Mouse (Mus musculus) embryonic stem cell, embryonic (primary cell): ENCODE data around the gene Med17.
"Not testable (repeated sequence)": the region's sequence is repeated elsewhere in the genome, so short reads cannot be mapped to it uniquely, and the experiment has no call there.

Experiments used
- CTCF ChIA-PET, 4 experiments: fragments of 300-600 bp in 2 of 4; fragments of 350-600 bp in 2 of 4; sonication (Branson Sonifier 250); formaldehyde crosslinking; loops; one replicate each; lab custom pipeline; 2022; ENCODE audit warnings: inconsistent platforms in 2 of 4; lab: Charles Lee
- POLR2A ChIA-PET, 4 experiments: fragments of 300-600 bp in 2 of 4; fragments of 350-600 bp in 2 of 4; sonication (Branson Sonifier 250); formaldehyde crosslinking; loops; one replicate each; lab custom pipeline; 2022; ENCODE audit warnings: antibody characterized with exemption in 4 of 4, inconsistent platforms in 1 of 4; lab: Charles Lee

Med17 gene

GRCm38 (mm10) chr9:15279649-15280490, at the start of gene Med17:
Med17 (minus strand) TSS chr9:15279931.
- POLR2A ChIA-PET: interaction anchor here (0.6 to 18.6 kb wide), 53 partner anchors 9 to 780 kb away, joined by 3 to 367 read pairs (median 4); partner anchors contain the start of genes 4931406C07Rik (in 4 of the 4), Taf1d (in 4 of the 4), Cep295 (in 3 of the 4) and Ankrd49 (in 1 of the 4)

GRCm38 (mm10) chr9:15318170-15318742, 38.5 kb upstream of the Med17 start:
- POLR2A ChIA-PET: interaction anchor here (0.6 to 22.8 kb wide), 22 partner anchors 9 to 528 kb away, joined by 3 to 357 read pairs (median 8); partner anchors contain the start of genes Cep295 (in 4 of the 4), 4931406C07Rik (in 3 of the 4), Taf1d (in 3 of the 4) and Med17 (in 2 of the 4)
- CTCF ChIA-PET: interaction anchor here in 1 of 4 experiments (0.5 kb wide), 1 partner anchor 387 kb away, joined by 4 read pairs; no protein-coding TSS in a partner anchor

More at GRCm38 (mm10) chr9:15279649-15280490, at the start of gene Med17:
- CTCF ChIA-PET: interaction anchor here in 1 of 4 experiments (0.6 kb wide), 1 partner anchor 600 kb away, joined by 4 read pairs; no protein-coding TSS in a partner anchor

- ChIA-PET CTCF (interaction anchor here in 1 of 4 experiments (0.5 kb wide), 1 partner anchor 388 kb away, joined by 4 read pairs; no protein-coding TSS in a partner anchor), POLR2A (interaction anchor here (0.5 to 22.8 kb wide), 31 partner anchors 9 to 1506 kb away, joined by 3 to 357 read pairs (median 4); partner anchors contain the start of genes Cep295 (in 4 of the 4), 4931406C07Rik (in 3 of the 4), Taf1d (in 3 of the 4) and Med17 (in 2 of the 4))
Measured at GRCm38 (mm10) chr9:15317223-15318169, 37.8 kb upstream of the Med17 start.

- CTCF ChIA-PET: not testable (repeated sequence)
- POLR2A ChIA-PET: interaction anchor here in 3 of 4 experiments (1.0 to 22.8 kb wide), 10 partner anchors 9 to 63 kb away, joined by 3 to 357 read pairs (median 8); partner anchors contain the start of genes 4931406C07Rik (in 3 of the 3), Taf1d (in 3 of the 3) and Cep295 (in 2 of the 3)
Measured at GRCm38 (mm10) chr9:15316296-15316695, 36.6 kb upstream of the Med17 start.

- ChIA-PET CTCF (no interaction called here), POLR2A (interaction anchor here in 3 of 4 experiments (0.6 to 22.8 kb wide), 11 partner anchors 9 to 48 kb away, joined by 3 to 357 read pairs (median 4); partner anchors contain the start of genes 4931406C07Rik (in 3 of the 3) and Taf1d (in 3 of the 3))
Measured at GRCm38 (mm10) chr9:15314619-15315018, 34.9 kb upstream of the Med17 start.

- ChIA-PET POLR2A (interaction anchor here in 3 of 4 experiments (0.7 to 22.8 kb wide), 14 partner anchors 8 to 511 kb away, joined by 3 to 357 read pairs (median 5); partner anchors contain the start of genes 4931406C07Rik (in 2 of the 3) and Taf1d (in 2 of the 3)), CTCF (no interaction called here)
Measured at GRCm38 (mm10) chr9:15313633-15314032, 33.9 kb upstream of the Med17 start.

- ChIA-PET CTCF (no interaction called here), POLR2A (interaction anchor here in 3 of 4 experiments (0.7 to 22.8 kb wide), 8 partner anchors 7 to 527 kb away, joined by 3 to 357 read pairs (median 7); partner anchors contain the start of genes 4931406C07Rik (in 1 of the 3), Ankrd49 (in 1 of the 3) and Taf1d (in 1 of the 3))
Measured at GRCm38 (mm10) chr9:15312054-15312735, 32.5 kb upstream of the Med17 start.

GRCm38 (mm10) chr9:15310179-15310578, 30.4 kb upstream of the Med17 start:
- ChIA-PET CTCF (interaction anchor here in 1 of 4 experiments (0.7 kb wide), 1 partner anchor 570 kb away, joined by 4 read pairs; no protein-coding TSS in a partner anchor), POLR2A (interaction anchor here (0.6 to 22.8 kb wide), 18 partner anchors 5 to 564 kb away, joined by 3 to 367 read pairs (median 4); partner anchors contain the start of genes 4931406C07Rik (in 1 of the 4), Cep295 (in 1 of the 4), Med17 (in 1 of the 4) and Taf1d (in 1 of the 4))

- ChIA-PET CTCF (interaction anchor here in 2 of 4 experiments (0.5 to 0.7 kb wide), 2 partner anchors 571 to 935 kb away, joined by 4 to 7 read pairs; no protein-coding TSS in a partner anchor), POLR2A (interaction anchor here (0.7 to 22.8 kb wide), 24 partner anchors 5 to 564 kb away, joined by 3 to 367 read pairs (median 5); partner anchors contain the start of genes Cep295 (in 3 of the 4), Med17 (in 2 of the 4), 4931406C07Rik (in 1 of the 4) and Panx1 (in 1 of the 4))
Measured at GRCm38 (mm10) chr9:15309425-15309824, 29.7 kb upstream of the Med17 start.

GRCm38 (mm10) chr9:15308254-15308653, 28.5 kb upstream of the Med17 start:
- ChIA-PET CTCF (no interaction called here), POLR2A (interaction anchor here (0.6 to 22.8 kb wide), 36 partner anchors 3 to 1722 kb away, joined by 3 to 367 read pairs (median 5); partner anchors contain the start of genes Cep295 (in 3 of the 4), Med17 (in 2 of the 4), 4931406C07Rik (in 1 of the 4) and Cep57 (in 1 of the 4))

GRCm38 (mm10) chr9:15307257-15307656, 27.5 kb upstream of the Med17 start:
- CTCF ChIA-PET: no interaction called here
- POLR2A ChIA-PET: interaction anchor here (0.6 to 14.9 kb wide), 38 partner anchors 11 to 462 kb away, joined by 3 to 367 read pairs (median 8); partner anchors contain the start of genes Cep295 (in 3 of the 4), Med17 (in 3 of the 4), Vstm5 (in 2 of the 4) and Panx1 (in 1 of the 4)

- CTCF ChIA-PET: interaction anchor here in 2 of 4 experiments (0.5 to 1.4 kb wide), 4 partner anchors 54 to 427 kb away, joined by 3 to 7 read pairs (median 4); partner anchors contain the start of gene Vstm5 (in 1 of the 2)
- POLR2A ChIA-PET: interaction anchor here (0.6 to 14.9 kb wide), 124 partner anchors 8 to 1483 kb away, joined by 3 to 367 read pairs (median 5); partner anchors contain the start of genes Med17 (in 4 of the 4), Cep295 (in 3 of the 4), Panx1 (in 2 of the 4) and Vstm5 (in 2 of the 4)
Measured at GRCm38 (mm10) chr9:15306398-15307119, 26.8 kb upstream of the Med17 start, which contains the start of gene 4931406C07Rik. 4931406C07Rik (minus strand) TSS chr9:15306448.

- POLR2A ChIA-PET: interaction anchor here (0.6 to 14.9 kb wide), 138 partner anchors 9 to 1954 kb away, joined by 3 to 367 read pairs (median 4); partner anchors contain the start of genes Med17 (in 4 of the 4), Cep295 (in 3 of the 4), Panx1 (in 2 of the 4) and Vstm5 (in 2 of the 4)
- CTCF ChIA-PET: interaction anchor here in 3 of 4 experiments (0.5 to 1.4 kb wide), 6 partner anchors 18 to 427 kb away, joined by 3 to 7 read pairs (median 4); partner anchors contain the start of gene Vstm5 (in 1 of the 3)
Measured at GRCm38 (mm10) chr9:15305503-15306397, 26.0 kb upstream of the Med17 start, which contains the start of gene Taf1d. Taf1d (plus strand) TSS chr9:15306214.
